Mouse (Mus musculus) CH12.LX (cell line): ENCODE results near the gene Atp5d. TPM values are rescaled to one million over a fixed set of nuclear protein-coding genes. Genes with fewer than 3 reads are reported as not detected.

Experiments
- DNase-seq: peaks from one replicate; pipeline ENCODE4 v3.0.0-alpha.2; 2013; ENCODE audit errors: extremely low read depth
- H3K27ac ChIP-seq: 2 replicates; pipeline ENCODE4 v1.5.1; 2012; ENCODE audit warnings: low read depth, mild to moderate bottlenecking, control low read depth, moderate library complexity; ENCODE audit not compliant: insufficient read depth
- H3K27me3 ChIP-seq: replicated peaks from 2 replicates; pipeline ENCODE3; 2012; ENCODE audit warnings: inconsistent platforms
- H3K36me3 ChIP-seq, 2 experiments: replicated peaks in 1 of 2; 2 replicates each; pipeline versions ENCODE3 to v1.6.1; 2012; ENCODE audit warnings: inconsistent platforms in 1 of 2, low read length in 1 of 2, mild to moderate bottlenecking in 1 of 2, mixed read lengths in 1 of 2, moderate library complexity in 1 of 2; ENCODE audit not compliant: control insufficient read depth in 1 of 2, insufficient read depth in 1 of 2
- H3K4me1 ChIP-seq, 2 experiments: 2 replicates each; pipeline ENCODE4 v1.6.1; 2012; ENCODE audit warnings: inconsistent platforms in 1 of 2, moderate library complexity in 1 of 2; ENCODE audit not compliant: insufficient read depth in 2 of 2, control insufficient read depth in 1 of 2
- H3K4me2 ChIP-seq: 2 replicates; pipeline ENCODE4 v1.6.1; 2012; ENCODE audit warnings: low read depth, mild to moderate bottlenecking, control low read depth; ENCODE audit not compliant: poor library complexity, insufficient read depth, severe bottlenecking
- H3K4me3 ChIP-seq, 3 experiments: fragments of 150-350 bp in 1 of 3; sonication (generic) in 1 of 3; replicated peaks in 1 of 3; 2 replicates each; pipeline versions ENCODE3 to v1.5.1; 2011 to 2012; ENCODE audit warnings: low read depth in 2 of 3, low read length in 2 of 3, mild to moderate bottlenecking in 2 of 3, moderate library complexity in 2 of 3, control low read depth in 1 of 3, improper control_type of control experiment in 1 of 3, inconsistent platforms in 1 of 3, mixed read lengths in 1 of 3; ENCODE audit not compliant: poor library complexity in 1 of 3
- H3K79me2 ChIP-seq: replicated peaks from 2 replicates; pipeline ENCODE4 v1.6.1; 2012; ENCODE audit warnings: mild to moderate bottlenecking, moderate library complexity; ENCODE audit not compliant: control insufficient read depth, poor library complexity, insufficient read depth, severe bottlenecking; ENCODE audit errors: extremely low read depth
- H3K9ac ChIP-seq: 2 replicates; pipeline ENCODE4 v1.6.1; 2012; ENCODE audit warnings: low read depth, mild to moderate bottlenecking, control low read depth, moderate library complexity; ENCODE audit not compliant: insufficient read depth
- H3K9me3 ChIP-seq: replicated peaks from 2 replicates; pipeline ENCODE3; 2012; ENCODE audit warnings: low read length, inconsistent platforms, mixed read lengths
- BHLHE40 ChIP-seq: IDR thresholded peaks from 2 replicates; pipeline ENCODE4 v1.6.1; 2011; ENCODE audit warnings: mild to moderate bottlenecking, low read depth, low read length, improper control_type of control experiment
- CHD1 ChIP-seq: IDR thresholded peaks from 2 replicates; pipeline ENCODE4 v1.6.1; 2012; ENCODE audit warnings: low read depth, low read length, improper control_type of control experiment, inconsistent platforms
- CHD2 ChIP-seq: IDR thresholded peaks from 2 replicates; pipeline ENCODE4 v1.6.1; 2011; ENCODE audit warnings: low read length, improper control_type of control experiment
- E2F4 ChIP-seq: IDR thresholded peaks from 2 replicates; pipeline ENCODE4 v1.6.1; 2011; ENCODE audit warnings: low read depth, low read length, improper control_type of control experiment; ENCODE audit not compliant: insufficient replicate concordance
- HCFC1 ChIP-seq: IDR thresholded peaks from 2 replicates; pipeline ENCODE4 v1.6.1; 2012; ENCODE audit warnings: low read depth, mild to moderate bottlenecking, inconsistent platforms, low read length, improper control_type of control experiment
- KAT2A ChIP-seq: IDR thresholded peaks from 2 replicates; pipeline ENCODE4 v1.6.1; 2012; ENCODE audit warnings: low read length, improper control_type of control experiment, inconsistent platforms; ENCODE audit not compliant: insufficient replicate concordance
- MAFK ChIP-seq: IDR thresholded peaks from 2 replicates; pipeline ENCODE4 v1.6.1; 2011; ENCODE audit warnings: low read length, improper control_type of control experiment; ENCODE audit not compliant: insufficient replicate concordance
- MAX ChIP-seq: IDR thresholded peaks from 2 replicates; pipeline ENCODE4 v1.6.1; 2011; ENCODE audit warnings: low read length, improper control_type of control experiment
- MAZ ChIP-seq: IDR thresholded peaks from 2 replicates; pipeline ENCODE4 v1.6.1; 2012; ENCODE audit warnings: low read depth, mild to moderate bottlenecking, inconsistent platforms, low read length, improper control_type of control experiment, moderate library complexity
- MXI1 ChIP-seq: IDR thresholded peaks from 2 replicates; pipeline ENCODE4 v1.6.1; 2011; ENCODE audit warnings: mild to moderate bottlenecking, low read depth, low read length, improper control_type of control experiment
- NELFE ChIP-seq: IDR thresholded peaks from 2 replicates; pipeline ENCODE4 v1.6.1; 2011; ENCODE audit warnings: low read depth, low read length, improper control_type of control experiment
- NRF1 ChIP-seq: IDR thresholded peaks from 2 replicates; pipeline ENCODE4 v1.6.1; 2014; ENCODE audit warnings: low read depth, mild to moderate bottlenecking, inconsistent platforms, low read length, improper control_type of control experiment, moderate library complexity
- POLR2A ChIP-seq: IDR thresholded peaks from 2 replicates; pipeline ENCODE4 v1.6.1; 2011; ENCODE audit warnings: low read depth, mild to moderate bottlenecking, improper control_type of control experiment, low read length
- RCOR1 ChIP-seq: conservative IDR thresholded peaks from 2 replicates; pipeline ENCODE4 v1.6.1; 2012; ENCODE audit warnings: low read depth, mild to moderate bottlenecking, inconsistent platforms, low read length, improper control_type of control experiment
- SIN3A ChIP-seq: IDR thresholded peaks from 2 replicates; pipeline ENCODE4 v1.6.1; 2012; ENCODE audit warnings: low read length, improper control_type of control experiment, inconsistent platforms
- TBP ChIP-seq: conservative IDR thresholded peaks from 2 replicates; pipeline ENCODE4 v1.6.1; 2011; ENCODE audit warnings: low read depth, low read length, improper control_type of control experiment
- TCF12 ChIP-seq: IDR thresholded peaks from 2 replicates; pipeline ENCODE4 v1.6.1; 2014; ENCODE audit warnings: low read depth, mild to moderate bottlenecking, inconsistent platforms, low read length, improper control_type of control experiment
- UBTF ChIP-seq: IDR thresholded peaks from 2 replicates; pipeline ENCODE4 v1.6.1; 2012; ENCODE audit warnings: low read depth, mild to moderate bottlenecking, inconsistent platforms, low read length, improper control_type of control experiment, moderate library complexity
- USF1 ChIP-seq: IDR thresholded peaks from 2 replicates; pipeline ENCODE4 v1.6.1; 2014; ENCODE audit warnings: low read depth, mild to moderate bottlenecking, inconsistent platforms, low read length, improper control_type of control experiment
- USF2 ChIP-seq: conservative IDR thresholded peaks from 2 replicates; pipeline ENCODE4 v1.6.1; 2011; ENCODE audit warnings: low read depth, low read length, improper control_type of control experiment
- ZNF384 ChIP-seq: IDR thresholded peaks from 2 replicates; pipeline ENCODE4 v1.6.1; 2012; ENCODE audit warnings: low read depth, low read length, improper control_type of control experiment, inconsistent platforms
- dilution Hi-C: fragments of 300-500 bp; cut with MboI; formaldehyde crosslinking; loops from 2 replicates; pipeline ENCODE4 v1.14.3; 2020; ENCODE audit warnings: low sequenced_read_pairs; ENCODE audit not compliant: extremely low pct_unique_long_range_greater_than_20kb, extremely low pct_ligation_motif_present
- in situ Hi-C: fragments of 300-500 bp; cut with MboI; formaldehyde crosslinking; loops from 3 replicates; pipeline ENCODE4 v1.14.3; 2019; ENCODE audit warnings: low sequenced_read_pairs, low pct_ligation_motif_present, low pct_unique_long_range_greater_than_20kb, mixed read lengths
- polyA plus RNA-seq: library from polyadenylated mRNA; unstranded; fragments of >175 nt; gene quantifications from 2 replicates; pipeline ENCODE4 v1.2.1, GENCODE M21; 2012; ENCODE audit warnings: low read depth; ENCODE audit not compliant: insufficient read length
- total RNA-seq, 2 experiments: library from RNA; depleted of rRNA; stranded (reverse); fragments of 300-350 nt in 1 of 2; fragments of >200 nt in 1 of 2; gene quantifications; 2 replicates each; pipeline ENCODE4 v1.2.3; 2012 to 2014

The Atp5d gene
- total and polyA plus RNA-seq, 3 experiments = 106 to 352 (median 326) TPM

GRCm38 (mm10) chr10:80149291-80150225, 11.1 kb downstream of the Atp5d start:
- H3K27ac ChIP-seq = peak overlapping the region; percentile 96
- peaks cover 36 to 50% of the 10 kb centered on the region in 2 experiments for H3K4me1 ChIP-seq
- H3K79me2 ChIP-seq = peaks cover 15% of the 10 kb centered on the region
- in situ Hi-C loops = no loop called here
- DNase-seq = peak; percentile 96
- H3K4me2 ChIP-seq = peak overlapping the region; percentile 18
- peak; percentile 83 for TF ChIP-seq USF1
- peak; percentile 48 for TF ChIP-seq MXI1
- peak; percentile 57; the same call in 1 of the 2 replicates for TF ChIP-seq CHD2
- peak; percentile 89 for TF ChIP-seq ZNF384
- TF ChIP-seq HCFC1 = no peak
- peak; percentile 53; the same call in 1 of the 2 replicates for TF ChIP-seq MAX
- peak; percentile 4 for TF ChIP-seq BHLHE40
- peak; percentile 42 for TF ChIP-seq USF2
- 0 out of 2 replicates have a peak, but pooled peaks have one; percentile 18 for TF ChIP-seq UBTF
- 0 out of 2 replicates have a peak, but pooled peaks have one; percentile 61 for TF ChIP-seq MAZ
- TF ChIP-seq KAT2A = 0 out of 2 replicates have a peak, but pooled peaks have one; percentile 26
- peak; percentile 45; the same call in 1 of the 2 replicates for TF ChIP-seq POLR2A
- no peak for TF ChIP-seq NRF1
- no peak for TF ChIP-seq RCOR1
- TF ChIP-seq SIN3A = peak; percentile 83; the same call in 1 of the 2 replicates
- no peak for TF ChIP-seq E2F4
- peak; percentile 63; the same call in 1 of the 2 replicates for TF ChIP-seq NELFE
- 0 out of 2 replicates have a peak, but pooled peaks have one; percentile 17 for TF ChIP-seq MAFK
- peak; percentile 68; the same call in 1 of the 2 replicates for TF ChIP-seq CHD1
- TF ChIP-seq TBP = 0 out of 2 replicates have a peak, but pooled peaks have one; percentile 59
- no peak for TF ChIP-seq TCF12
- no peaks in the 10 kb centered on the region for H3K27me3 ChIP-seq
- peaks cover 35 to 49% of the 10 kb centered on the region in 2 experiments for H3K36me3 ChIP-seq
- H3K9me3 ChIP-seq = no peaks in the 10 kb centered on the region
- peak overlapping the region; percentile 95 for H3K9ac ChIP-seq
- dilution Hi-C loops = no loop called here
- H3K4me3 ChIP-seq = peak overlapping the region; percentile 81 to 91 (median 82)
